Mouse (Mus musculus) E14TG2a.4 (cell line): ENCODE data around the gene Actg2.

Experiments
- CTCF ChIP-seq: conservative IDR thresholded peaks from 2 replicates; pipeline ENCODE4 v1.5.1; 2014; ENCODE audit warnings: low read length
- NANOG ChIP-seq: IDR thresholded peaks from 2 replicates; pipeline ENCODE4 v1.6.1; 2014; ENCODE audit warnings: borderline replicate concordance, low read length, mixed read lengths

DNA sequence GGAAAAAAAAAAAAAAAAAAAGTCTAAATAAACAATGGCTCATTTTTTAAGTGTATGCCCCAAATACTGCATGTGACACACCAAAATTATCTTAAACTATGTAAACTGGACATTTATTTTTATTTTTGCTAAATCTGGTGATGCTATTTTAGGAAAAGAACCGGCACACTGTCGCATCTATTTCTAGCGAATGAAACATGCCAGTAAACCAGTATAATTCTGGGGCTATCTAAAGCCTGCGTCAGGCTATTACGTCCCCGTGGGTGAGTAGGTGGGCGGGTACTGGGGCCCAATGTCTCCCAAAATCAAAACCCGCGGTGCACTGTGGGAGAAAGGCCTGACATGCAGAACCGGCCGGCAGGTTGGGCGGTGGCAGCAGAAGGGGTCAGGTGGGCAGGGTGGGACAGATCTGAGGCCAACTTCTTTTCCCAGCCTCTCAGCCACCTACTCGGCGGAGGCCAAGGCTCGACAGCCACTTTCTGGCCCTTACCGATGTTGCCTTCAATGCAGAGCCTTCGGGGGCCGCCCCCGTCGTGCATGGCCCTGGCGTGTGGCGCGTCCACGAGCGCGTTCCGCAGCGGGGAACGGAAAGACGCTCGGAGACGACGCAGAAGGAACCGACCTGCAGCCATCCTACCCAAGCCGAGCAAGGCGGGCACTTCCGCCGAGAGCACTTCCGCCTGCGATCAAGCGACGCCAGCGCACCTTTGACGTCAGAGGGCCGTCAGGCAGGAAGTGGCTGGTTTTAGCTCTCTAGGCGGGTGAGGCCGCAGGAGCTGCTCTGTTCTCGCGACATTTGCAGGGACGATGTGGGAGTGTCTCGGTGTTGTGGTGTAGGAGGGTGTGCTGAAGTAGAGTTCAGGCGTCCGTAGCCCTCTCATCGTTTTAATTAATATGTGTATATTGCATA lies 29.6 kb downstream of the Actg2 start, which contains the start of gene Dguok:
- TF ChIP-seq CTCF: no peak
- TF ChIP-seq NANOG: no peak
